Mouse (Mus musculus) CD4-positive, CD25-positive, alpha-beta regulatory T cell, adult 9 weeks (primary cell): ENCODE measurements around the gene Olfr183. TPM values are rescaled to one million over a fixed set of nuclear protein-coding genes. Genes with fewer than 3 reads are reported as not detected.

Experiments used
- polyA plus RNA-seq: library from polyadenylated mRNA; unstranded; fragments of 100-300 nt; shearing (Covaris generic); gene quantifications from one replicate; pipeline ENCODE4 v1.2.1, GENCODE M21; 2017

The Olfr183 gene
- not detected for polyA plus RNA-seq

DNA sequence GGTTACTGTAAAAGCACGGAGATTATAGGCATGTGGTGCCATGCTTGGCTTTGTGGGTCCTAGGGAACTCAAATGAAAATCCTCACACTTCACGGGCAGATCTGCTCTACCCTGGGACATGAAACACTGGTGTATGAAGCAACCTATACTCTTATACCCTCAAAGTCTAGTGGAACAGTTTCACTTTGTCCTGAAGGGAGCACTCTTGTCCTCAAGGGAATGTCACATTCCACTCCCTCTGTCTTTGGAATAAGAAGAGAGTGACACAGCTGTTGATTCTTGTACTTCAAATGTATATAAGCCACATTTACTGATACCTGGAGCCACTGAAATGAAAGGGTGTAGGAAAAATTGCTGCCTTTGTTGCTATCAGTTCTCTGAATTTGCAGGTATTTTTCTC lies at the start of gene Olfr183:
Olfr183 (plus strand) TSS at position 301 of the 400 bp plus-strand sequence.

DNA sequence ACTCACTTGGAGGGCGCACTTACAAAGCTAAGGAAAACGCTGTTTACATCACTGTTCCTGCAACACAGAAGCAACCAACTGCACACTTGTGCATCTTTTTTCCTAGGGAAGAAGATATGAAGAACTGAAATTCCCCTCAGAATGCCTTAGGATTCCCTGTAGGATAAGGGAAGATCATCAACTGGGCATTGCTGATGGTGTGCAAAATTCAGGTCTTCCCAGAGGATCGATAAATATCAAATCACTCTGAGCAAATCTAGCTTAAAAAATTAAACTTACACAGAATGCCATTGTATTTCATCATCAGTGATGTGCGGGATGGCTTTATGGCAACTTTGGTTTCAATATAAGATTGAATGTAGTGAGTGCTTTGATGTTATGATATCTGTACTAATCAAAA lies 35.0 kb downstream of the Olfr183 start, which contains the start of gene Olfr186:
Olfr186 (minus strand) TSS at position 101 of the 400 bp plus-strand sequence.

DNA sequence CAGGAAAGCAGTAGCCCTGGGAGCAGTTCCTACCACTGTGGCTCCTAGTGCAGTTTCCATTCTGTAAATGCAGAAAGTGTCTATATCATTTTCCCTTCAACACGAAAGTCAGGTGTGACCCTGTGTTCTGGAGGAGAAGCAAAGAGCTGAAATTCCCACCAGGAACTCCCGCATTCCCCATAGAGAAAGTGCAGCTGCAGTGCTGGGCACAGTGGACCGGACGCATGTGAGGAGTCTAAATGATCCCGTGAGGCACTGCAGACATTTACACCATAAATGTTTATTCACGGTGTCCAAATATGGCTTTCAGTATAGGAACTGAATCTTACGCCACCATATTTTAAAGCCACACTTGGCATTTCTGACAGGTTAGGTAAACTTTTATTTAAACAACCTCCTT lies 44.6 kb downstream of the Olfr183 start, which contains the start of gene Olfr187:
Olfr187 (minus strand) TSS at position 58 of the 400 bp plus-strand sequence.

Other genes starting within 250 kb of the Olfr183 start
- 0.16 TPM for gene Olfr172, start 232.2 kb upstream of the Olfr183 start, polyA plus RNA-seq
- 1.5 TPM for gene Olfr173, start 195.1 kb upstream of the Olfr183 start, polyA plus RNA-seq
- gene Olfr175-ps1, start 168.6 kb upstream of the Olfr183 start, polyA plus RNA-seq = not detected
- not detected for gene Olfr177, start 120.6 kb upstream of the Olfr183 start, polyA plus RNA-seq
- not detected for gene Olfr178, start 103.3 kb upstream of the Olfr183 start, polyA plus RNA-seq
- gene Olfr181, start 66.6 kb upstream of the Olfr183 start, polyA plus RNA-seq = 0.27 TPM
- not detected for gene Olfr180, start 66.0 kb upstream of the Olfr183 start, polyA plus RNA-seq
- 0.12 TPM for gene Olfr186, start 34.9 kb downstream of the Olfr183 start, polyA plus RNA-seq
- not detected for gene Olfr187, start 44.4 kb downstream of the Olfr183 start, polyA plus RNA-seq
- gene Olfr190, start 82.6 kb downstream of the Olfr183 start, polyA plus RNA-seq = not detected
- not detected for gene Olfr191, start 94.5 kb downstream of the Olfr183 start, polyA plus RNA-seq
- not detected for gene Olfr193, start 116.5 kb downstream of the Olfr183 start, polyA plus RNA-seq
- gene Olfr194, start 125.7 kb downstream of the Olfr183 start, polyA plus RNA-seq = not detected
- gene Olfr195, start 151.7 kb downstream of the Olfr183 start, polyA plus RNA-seq = not detected
- not detected for gene Olfr196, start 175.1 kb downstream of the Olfr183 start, polyA plus RNA-seq
- not detected for gene Olfr198, start 208.2 kb downstream of the Olfr183 start, polyA plus RNA-seq
- not detected for gene Olfr199, start 224.4 kb downstream of the Olfr183 start, polyA plus RNA-seq